ENCODE assay signal across 28 mouse cellular contexts in genomic region chrX:21428081-21428480, GRCm38 (mm10). TPM values are rescaled to one million over a fixed set of nuclear protein-coding genes. Genes with fewer than 3 reads are reported as not detected.
DNase-seq lines count a peak whose midpoint lies in the region; ATAC-seq and TF ChIP-seq lines count a peak whose summit lies in the region.
"Had no signal": no experiment of that assay in that cellular context is flagged by ENCODE, and none has a peak within 500 bp of the region (broad histone marks: within the 10 kb centered on the region; RNA-seq: fewer than 3 reads in every experiment).

No protein-coding gene starts in this region.

- TF ChIP-seq CTCF in MEL (IDR thresholded peaks at IDR 0.05 in 2 of 3, conservative IDR thresholded peaks at IDR 0.05 in 1 of 3; ENCODE audit: control insufficient read depth in 1 of 3, insufficient read depth in 1 of 3, low read depth in 2 of 3, low read length in 3 of 3, poor library complexity in 1 of 3, severe bottlenecking in 1 of 3): peak in 1 of 3 experiments; percentile 11; a peak in 1 of 6 replicates
- TF ChIP-seq CTCF in stomach, postnatal 0 days (IDR thresholded peaks at IDR 0.05; ENCODE audit: low read depth): peak; percentile 32

- ATAC-seq in stomach, postnatal 0 days (ENCODE audit: low FRiP score, low TSS enrichment): no peak
- no peak for ATAC-seq in forebrain, embryonic 11.5 days (replicated peaks; ENCODE audit: low FRiP score)
- ATAC-seq: forebrain, embryonic 16.5 days; midbrain, embryonic 16.5 days had no signal

- no peaks in the 10 kb centered on the region for H3K9me3 ChIP-seq in MEL (replicated peaks; ENCODE audit: insufficient read depth, low read length)
- no peaks in the 10 kb centered on the region for H3K9me3 ChIP-seq in stomach, postnatal 0 days (ENCODE audit: control insufficient read depth, low read length)
- H3K9me3 ChIP-seq in forebrain, embryonic 11.5 days (ENCODE audit: control insufficient read depth, low read length): no peaks in the 10 kb centered on the region
- H3K9me3 ChIP-seq: embryonic facial prominence, embryonic 15.5 days; G1E; heart, embryonic 15.5 days; hindbrain, embryonic 15.5 days; limb, embryonic 10.5 days; midbrain, embryonic 10.5 days; neural tube, embryonic 13.5 days; stomach, embryonic 15.5 days had no signal

- H3K9ac ChIP-seq in MEL (ENCODE audit: control insufficient read depth, low read depth, low read length, poor library complexity, severe bottlenecking): no peak overlapping the region
- H3K9ac ChIP-seq in stomach, postnatal 0 days (ENCODE audit: low read length): no peak overlapping the region
- no peak overlapping the region for H3K9ac ChIP-seq in forebrain, embryonic 11.5 days (ENCODE audit: low read length)
- H3K9ac ChIP-seq: embryonic facial prominence, embryonic 15.5 days; heart, embryonic 15.5 days; hindbrain, embryonic 15.5 days; neural tube, embryonic 13.5 days; stomach, embryonic 15.5 days had no signal

- H3K4me3 ChIP-seq in MEL (ENCODE audit: control insufficient read depth in 1 of 2, insufficient read depth in 1 of 2, low read depth in 2 of 2, low read length in 2 of 2): no peak overlapping the region
- no peak overlapping the region for H3K4me3 ChIP-seq in stomach, postnatal 0 days (ENCODE audit: low read depth, low read length)
- H3K4me3 ChIP-seq in forebrain, embryonic 11.5 days (ENCODE audit: low read depth, low read length): no peak overlapping the region
- H3K4me3 ChIP-seq: embryonic facial prominence, embryonic 15.5 days; heart, embryonic 15.5 days; hindbrain, embryonic 15.5 days; limb, embryonic 10.5 days; midbrain, embryonic 10.5 days; myocyte; neural tube, embryonic 13.5 days; stomach, embryonic 15.5 days had no signal

- no peaks in the 10 kb centered on the region for H3K27me3 ChIP-seq in MEL (ENCODE audit: control insufficient read depth in 1 of 2, insufficient read depth in 2 of 2, low read length in 2 of 2)
- H3K27me3 ChIP-seq in stomach, postnatal 0 days (ENCODE audit: control insufficient read depth, insufficient read depth, low read length): no peaks in the 10 kb centered on the region
- no peaks in the 10 kb centered on the region for H3K27me3 ChIP-seq in forebrain, embryonic 11.5 days (ENCODE audit: control insufficient read depth, insufficient read depth, low read length)
- H3K27me3 ChIP-seq: embryonic facial prominence, embryonic 15.5 days; heart, embryonic 15.5 days; hindbrain, embryonic 15.5 days; neural tube, embryonic 13.5 days; stomach, embryonic 15.5 days had no signal

- peak; percentile 81 for DNase-seq in heart, adult 11 months
- DNase-seq in heart, postnatal 10 days: no peak
- peak; percentile 3 for DNase-seq in urinary bladder, postnatal 14 days (ENCODE audit: low spot score)
- no peak for DNase-seq in urinary bladder, postnatal 25 days (ENCODE audit: low spot score)
- DNase-seq in MEL (ENCODE audit: low read depth, low spot score): peak; percentile 1
- no peak for DNase-seq in stomach, postnatal 0 days (ENCODE audit: low spot score)
- no peak for DNase-seq in yolk sac, embryonic 10.5 days (ENCODE audit: low spot score)
- no peak for DNase-seq in forebrain, embryonic 11.5 days (ENCODE audit: low spot score)
- DNase-seq: cerebellum, adult 11-12 months; cerebellum, postnatal 10 days; kidney, adult 9 months; kidney, postnatal 14 days; liver; retina, postnatal 1 day; thymus, adult 18-20 months; thymus, postnatal 4 days had no signal

- no peak overlapping the region for H3K27ac ChIP-seq in MEL (ENCODE audit: control insufficient read depth, low read depth, low read length)
- no peak overlapping the region for H3K27ac ChIP-seq in stomach, postnatal 0 days (replicated peaks)
- H3K27ac ChIP-seq in forebrain, embryonic 11.5 days (ENCODE audit: low read depth, low read length): no peak overlapping the region
- H3K27ac ChIP-seq: embryonic facial prominence, embryonic 15.5 days; heart, embryonic 15.5 days; hindbrain, embryonic 15.5 days; limb, embryonic 10.5 days; midbrain, embryonic 10.5 days; neural tube, embryonic 13.5 days; stomach, embryonic 15.5 days had no signal

- H3K79me2 ChIP-seq in MEL (ENCODE audit: control insufficient read depth, insufficient read depth, low read length, poor library complexity): no peaks in the 10 kb centered on the region

- no peak for TF ChIP-seq EP300 in MEL (IDR thresholded peaks at IDR 0.05; ENCODE audit: low read depth in 1 of 2, low read length in 2 of 2)
- no peak for TF ChIP-seq EP300 in stomach, postnatal 0 days (optimal IDR thresholded peaks at IDR 0.05)

- TF ChIP-seq POLR2A in MEL (IDR thresholded peaks at IDR 0.05; ENCODE audit: control insufficient read depth in 1 of 2, insufficient read depth in 1 of 2, low read depth in 1 of 2, low read length in 2 of 2, poor library complexity in 1 of 2): no peak

- WGBS in stomach, postnatal 0 days: 60% methylated on average over 3 of the region's 3 CpGs
- 68% methylated on average over 3 of the region's 3 CpGs for WGBS in forebrain, embryonic 11.5 days

- intact Hi-C loops in heart, postnatal 10 days (cut with DNase I): no loop called here

- no peaks in the 10 kb centered on the region for H3K36me3 ChIP-seq in MEL (ENCODE audit: control insufficient read depth in 1 of 2, insufficient read depth in 2 of 2, low read length in 2 of 2)
- H3K36me3 ChIP-seq in stomach, postnatal 0 days (ENCODE audit: control insufficient read depth, insufficient read depth, low read length): no peaks in the 10 kb centered on the region
- H3K36me3 ChIP-seq in forebrain, embryonic 11.5 days (ENCODE audit: control insufficient read depth, insufficient read depth, low read length): no peaks in the 10 kb centered on the region
- H3K36me3 ChIP-seq: embryonic facial prominence, embryonic 15.5 days; G1E; heart, embryonic 15.5 days; hindbrain, embryonic 15.5 days; limb, embryonic 10.5 days; midbrain, embryonic 10.5 days; neural tube, embryonic 13.5 days; stomach, embryonic 15.5 days had no signal

- H3K4me2 ChIP-seq in stomach, postnatal 0 days (replicated peaks; ENCODE audit: low read depth): no peak overlapping the region
- no peak overlapping the region for H3K4me2 ChIP-seq in forebrain, embryonic 11.5 days (ENCODE audit: low read depth, low read length, severe bottlenecking)
- H3K4me2 ChIP-seq: embryonic facial prominence, embryonic 15.5 days; heart, embryonic 15.5 days; hindbrain, embryonic 15.5 days; neural tube, embryonic 13.5 days; stomach, embryonic 15.5 days had no signal

- no peak; the same call in 1 of the 2 replicates for TF ChIP-seq RAD21 in MEL (IDR thresholded peaks at IDR 0.05; ENCODE audit: low read depth, low read length)

- H3K4me1 ChIP-seq in MEL (ENCODE audit: control insufficient read depth in 1 of 2, insufficient read depth in 2 of 2, low read length in 2 of 2): no peaks in the 10 kb centered on the region
- H3K4me1 ChIP-seq in stomach, postnatal 0 days (replicated peaks; ENCODE audit: control insufficient read depth, insufficient read depth): no peaks in the 10 kb centered on the region
- no peaks in the 10 kb centered on the region for H3K4me1 ChIP-seq in forebrain, embryonic 11.5 days (replicated peaks; ENCODE audit: control insufficient read depth, insufficient read depth, low read length)
- H3K4me1 ChIP-seq: embryonic facial prominence, embryonic 15.5 days; heart, embryonic 15.5 days; hindbrain, embryonic 15.5 days; limb, embryonic 10.5 days; midbrain, embryonic 10.5 days; neural tube, embryonic 13.5 days; stomach, embryonic 15.5 days had no signal

TF ChIP-seq in MEL, 35 proteins besides CTCF, POLR2A, EP300 and RAD21:
- TF ChIP-seq MXI1 (IDR thresholded peaks at IDR 0.05; ENCODE audit: low read depth, low read length): no peak
- no peak for TF ChIP-seq ZKSCAN1 (IDR thresholded peaks at IDR 0.05; ENCODE audit: low read depth, low read length)
- TF ChIP-seq TCF12 (IDR thresholded peaks at IDR 0.05; ENCODE audit: low read depth, low read length): no peak
- no peak for TF ChIP-seq USF1 (IDR thresholded peaks at IDR 0.05; ENCODE audit: low read depth, low read length)
- no peak for TF ChIP-seq MAX (IDR thresholded peaks at IDR 0.05; ENCODE audit: low read length)
- TF ChIP-seq MAZ (IDR thresholded peaks at IDR 0.05; ENCODE audit: low read depth, low read length): no peak
- TF ChIP-seq TAL1 (IDR thresholded peaks at IDR 0.05; ENCODE audit: low read length): no peak
- no peak for TF ChIP-seq HCFC1 (IDR thresholded peaks at IDR 0.05; ENCODE audit: low read depth, low read length)
- no peak for TF ChIP-seq CHD1 (IDR thresholded peaks at IDR 0.05; ENCODE audit: low read depth, low read length)
- no peak for TF ChIP-seq SIN3A (IDR thresholded peaks at IDR 0.05; ENCODE audit: low read length)
- no peak for TF ChIP-seq ZMIZ1 (IDR thresholded peaks at IDR 0.05; ENCODE audit: low read depth, low read length)
- no peak for TF ChIP-seq GABPA (IDR thresholded peaks at IDR 0.05; ENCODE audit: low read depth, low read length)
- TF ChIP-seq E2F4 (IDR thresholded peaks at IDR 0.05; ENCODE audit: borderline replicate concordance, low read depth, low read length): no peak
- TF ChIP-seq MEF2A (IDR thresholded peaks at IDR 0.05; ENCODE audit: extremely low read depth, insufficient replicate concordance, low read depth, low read length, poor library complexity, severe bottlenecking): no peak
- TF ChIP-seq POLR2AphosphoS2 (IDR thresholded peaks at IDR 0.05; ENCODE audit: low read length): no peak
- no peak for TF ChIP-seq RCOR1 (IDR thresholded peaks at IDR 0.05; ENCODE audit: low read depth, low read length)

RNA-seq across cellular contexts. Expression of gene Agtr2, which starts 56.3 kb away (rescaled TPM):
- 1 to 10 TPM in 1 of 2 experiments, under 1 TPM in 1; 0.98 to 1.2 TPM for total RNA-seq in heart, postnatal 10 days (2021)
- total RNA-seq in MEL (2012; rRNA removed): not detected in 2 replicates
- polyA plus RNA-seq in MEL (2012; ENCODE audit: insufficient read depth in 1 of 2, insufficient read length in 2 of 2, low read depth in 1 of 2, low replicate concordance in 2 of 2, missing spikeins in 1 of 2): not detected
- polyA plus RNA-seq in stomach, postnatal 0 days (2015; fragmentation: Nextera tagmentation; extraction: Ambion mirVana): 30.1 and 30.9 TPM in 2 replicates
- polyA plus RNA-seq in forebrain, embryonic 11.5 days (2014; fragmentation: Nextera tagmentation; extraction: Ambion mirVana): 0.36 and 0.41 TPM in 2 replicates
- total RNA-seq: hematopoietic stem cell, adult 5-6 weeks had no signal
- polyA plus RNA-seq: G1E, myocyte had no signal

Comparison
In these comparisons a context has a peak if more than half of its experiments do, and no peak if none do; other contexts are left out.
1. DNase-seq: peak in heart, adult 11 months (single experiment), urinary bladder, postnatal 14 days (single experiment) and MEL (single experiment); none in heart, postnatal 10 days (0 of 2), urinary bladder, postnatal 25 days (single experiment), stomach, postnatal 0 days (single experiment), yolk sac, embryonic 10.5 days (single experiment) and forebrain, embryonic 11.5 days (single experiment).
2. RNA of gene Agtr2, which starts 56.3 kb away (polyA plus RNA-seq): 30.1 to 30.9 TPM in stomach, postnatal 0 days; 0.36 to 0.41 TPM in forebrain, embryonic 11.5 days and not detected in MEL; every median in the first group is over 10 times any median in the second.